Mouse (Mus musculus): Measurements from ENCODE around the gene Shoc2.

DNA sequence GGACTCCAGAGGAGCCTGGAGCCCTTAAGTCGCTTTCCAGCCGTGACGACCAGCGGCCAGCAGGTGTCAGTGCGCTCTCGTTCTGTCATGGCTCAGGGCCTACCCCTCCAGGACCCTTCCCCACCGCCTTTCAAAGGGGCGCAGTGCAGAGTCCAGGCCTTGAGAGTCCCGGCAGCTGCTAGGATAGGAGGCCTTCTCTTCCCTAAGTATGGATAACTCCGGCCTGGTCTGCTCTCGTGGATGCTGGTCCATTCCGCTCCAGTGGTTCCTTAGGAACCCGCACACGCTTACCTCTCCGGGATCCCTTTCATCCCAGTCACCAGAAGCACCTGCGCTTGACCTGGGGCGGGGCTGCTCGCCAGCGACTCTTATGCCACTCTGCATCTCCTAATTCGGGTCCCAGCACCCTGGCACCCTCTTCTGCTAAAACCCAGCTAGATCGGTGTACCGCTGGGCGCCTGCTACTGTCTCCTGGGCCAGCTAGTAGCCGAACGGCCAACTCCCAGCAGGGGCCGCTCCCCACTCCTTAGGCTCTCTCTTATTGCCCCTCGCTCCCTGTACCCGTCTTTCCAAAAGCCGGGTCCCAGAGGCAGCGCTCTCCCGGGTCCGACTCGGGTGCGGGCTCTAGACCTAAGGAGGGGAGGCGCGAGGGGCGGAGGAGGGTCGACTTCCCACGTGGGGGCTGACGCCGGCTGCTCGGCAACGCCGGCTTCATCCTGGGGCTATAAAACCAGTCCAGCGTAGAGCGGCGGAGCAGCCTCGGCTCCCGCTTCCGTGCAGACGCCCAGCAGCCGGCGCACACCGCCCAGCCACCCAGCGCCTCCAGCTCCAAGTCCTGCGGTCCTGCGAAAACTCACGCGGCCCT is 100.6 kb downstream of the Shoc2 start:
- no peak for TF ChIP-seq TAL1 (IDR thresholded peaks at IDR 0.05; ENCODE audit: low read length)
- no peak for TF ChIP-seq GATA1 (IDR thresholded peaks at IDR 0.05; ENCODE audit: low read length)

Measured in erythroblast, embryonic 14.5 days (primary cell).